Mouse (Mus musculus): ENCODE results near the gene Kcmf1. TPM values are rescaled to one million over a fixed set of nuclear protein-coding genes. Genes with fewer than 3 reads are reported as not detected.

Kcmf1 gene
- polyA plus RNA-seq (2012; rRNA removed): 108 and 145 TPM in 2 replicates

DNA sequence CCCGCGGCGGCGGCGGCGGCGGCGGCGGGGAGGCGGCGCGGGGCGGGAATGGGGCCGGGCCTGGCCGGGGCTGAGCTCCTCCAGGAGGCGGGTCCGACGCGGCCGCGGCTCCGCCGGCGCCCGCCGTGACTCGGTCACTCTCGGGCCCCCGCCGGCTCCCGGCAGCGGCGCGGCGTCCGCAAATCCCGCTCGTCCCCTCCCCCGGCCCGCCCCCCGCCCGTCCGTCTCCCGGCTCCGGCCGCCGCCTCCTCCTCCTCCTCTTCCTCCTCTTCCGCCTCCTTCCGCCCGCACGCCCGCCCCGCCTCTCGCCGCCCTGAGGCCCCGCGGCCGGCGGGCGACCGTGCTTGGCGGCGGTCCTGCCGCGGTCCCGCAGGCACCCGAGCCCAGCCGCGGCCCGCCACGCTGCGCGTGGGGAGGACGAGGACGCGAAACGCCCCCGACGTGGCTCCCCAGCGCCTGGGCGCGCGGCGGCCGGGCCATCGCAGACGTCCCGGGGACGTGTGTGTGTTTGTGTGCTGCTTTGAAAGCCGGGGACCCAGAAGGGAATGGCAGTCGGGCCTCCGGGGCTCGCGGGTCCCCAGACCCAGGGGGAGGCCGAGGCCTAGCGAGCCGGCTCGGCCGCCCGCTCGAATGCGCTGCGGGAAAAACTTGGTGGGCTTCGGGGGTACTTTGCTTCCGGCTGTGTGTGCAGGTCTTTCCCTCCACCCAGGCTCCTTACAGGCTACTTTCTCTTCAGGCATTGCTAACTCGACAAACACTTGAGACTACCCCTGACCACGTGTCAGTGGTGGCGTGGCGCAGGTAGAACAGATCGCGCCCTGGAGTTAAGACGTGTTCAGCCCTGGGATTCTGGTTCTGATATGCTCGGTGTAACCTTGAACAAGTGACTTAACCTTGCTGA, at the start of gene Kcmf1:
TSS of gene Kcmf1 (minus strand) at position 199 of the 901 bp plus-strand sequence.

Other genes with a start within 250 kb of the Kcmf1 start
- gene Tcf7l1, start 110.7 kb downstream of the Kcmf1 start, polyA plus RNA-seq (2012; rRNA removed): 12.2 and 12.8 TPM in 2 replicates
- 57.5 and 73.4 TPM in 2 replicates for gene Tmsb10, start 58.8 kb upstream of the Kcmf1 start, polyA plus RNA-seq (2012; rRNA removed)

Measured in stomach, adult 2 months (tissue).